ENCODE assay signal across 21 mouse cellular contexts in the genomic region with DNA sequence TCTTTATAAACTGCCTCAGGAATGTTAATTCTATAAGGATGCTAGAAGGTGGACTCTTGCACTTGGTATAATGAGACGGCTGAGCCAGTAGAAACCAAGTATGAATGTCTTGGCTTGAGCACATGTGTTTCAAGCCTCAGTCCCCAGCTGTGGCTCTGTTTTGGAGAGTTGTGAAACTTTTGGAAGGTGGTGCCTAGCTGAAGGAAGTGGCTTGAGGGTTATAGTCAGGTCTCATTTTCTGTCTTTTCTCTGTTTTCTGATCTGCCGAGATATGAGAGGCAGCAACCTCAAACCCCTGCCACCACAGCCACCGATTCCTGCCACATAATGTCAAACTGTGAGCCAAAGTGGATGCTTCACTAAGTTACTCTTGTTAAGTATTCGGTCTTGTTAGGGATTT. TPM values are rescaled to one million over a fixed set of nuclear protein-coding genes. Genes with fewer than 3 reads are reported as not detected.
A peak's percentile ranks its signal among the peaks of the same experiment; 100 is the strongest.
DNase-seq lines count a peak whose midpoint lies in the region; ATAC-seq lines count a peak whose summit lies in the region.
"Had no signal": no experiment of that assay in that cellular context is flagged by ENCODE, and none has a peak within 500 bp of the region (broad histone marks: within the 10 kb centered on the region; RNA-seq: fewer than 3 reads in every experiment).

No protein-coding gene starts in this region.

- peak; percentile 13 for DNase-seq in thymus, postnatal 14 days
- DNase-seq in thymus, postnatal 10 days (ENCODE audit: low spot score in 2 of 2) = no peak
- DNase-seq in midbrain, embryonic 11.5 days (ENCODE audit: low spot score, missing footprints) = no peak
- no peak for DNase-seq in natural killer cell, adult 2 months (ENCODE audit: low spot score in 2 of 2)
- DNase-seq: adrenal gland, postnatal 25 days; B cell, adult 2 months; cerebellum, adult 18-20 months; cerebellum, adult 9-11 months; cerebellum, postnatal 36 days; heart, postnatal 36 days had no signal

- H3K4me3 ChIP-seq in midbrain, embryonic 11.5 days (ENCODE audit: low read depth, low read length) = no peak overlapping the region
- H3K4me3 ChIP-seq: embryonic facial prominence, embryonic 10.5 days; forebrain, embryonic 10.5 days; heart, embryonic 13.5 days; hindbrain, embryonic 12.5 days had no signal

- H3K9me3 ChIP-seq in midbrain, embryonic 11.5 days (ENCODE audit: control insufficient read depth, low read length) = no peaks in the 10 kb centered on the region
- H3K9me3 ChIP-seq: embryonic facial prominence, embryonic 10.5 days; forebrain, embryonic 10.5 days; heart, embryonic 13.5 days; hindbrain, embryonic 12.5 days had no signal

- no peak overlapping the region for H3K4me2 ChIP-seq in midbrain, embryonic 11.5 days
- H3K4me2 ChIP-seq: heart, embryonic 13.5 days; hindbrain, embryonic 12.5 days had no signal

- H3K36me3 ChIP-seq in midbrain, embryonic 11.5 days (ENCODE audit: control insufficient read depth, insufficient read depth, low read length) = no peaks in the 10 kb centered on the region
- H3K36me3 ChIP-seq: heart, embryonic 13.5 days; hindbrain, embryonic 12.5 days had no signal

- H3K9ac ChIP-seq in midbrain, embryonic 11.5 days (ENCODE audit: low read length) = no peak overlapping the region
- H3K9ac ChIP-seq: heart, embryonic 13.5 days; hindbrain, embryonic 12.5 days had no signal

- WGBS in midbrain, embryonic 11.5 days = 96% methylated on average over 4 of the region's 4 CpGs

- ATAC-seq in common myeloid progenitor, adult 5-6 weeks (replicated peaks; ENCODE audit: low read depth, poor library complexity, severe bottlenecking) = peak; percentile 83
- ATAC-seq in megakaryocyte progenitor cell, adult 5-6 weeks (replicated peaks; ENCODE audit: poor library complexity) = peak; percentile 79
- no peak for ATAC-seq in midbrain, embryonic 11.5 days (ENCODE audit: low FRiP score)
- ATAC-seq in erythroid progenitor cell, adult 5-6 weeks (replicated peaks; ENCODE audit: low FRiP score, poor library complexity, severe bottlenecking) = no peak
- ATAC-seq: activated CD4-positive, CD25-positive, alpha-beta regulatory T cell, adult 4 months; forebrain, embryonic 14.5 days; hindbrain, embryonic 16.5 days; inflammation-experienced regulatory T-cells, adult 6 months had no signal

- peaks cover 5% of the 10 kb centered on the region for H3K4me1 ChIP-seq in midbrain, embryonic 11.5 days (ENCODE audit: control insufficient read depth, insufficient read depth, low read length)

- no peaks in the 10 kb centered on the region; the same call in 1 of the 2 replicates for H3K27me3 ChIP-seq in midbrain, embryonic 11.5 days (ENCODE audit: control insufficient read depth, insufficient read depth, low read length)
- H3K27me3 ChIP-seq: heart, embryonic 13.5 days had no signal

- no peak overlapping the region for H3K27ac ChIP-seq in midbrain, embryonic 11.5 days (ENCODE audit: low read depth, low read length)
- H3K27ac ChIP-seq: embryonic facial prominence, embryonic 10.5 days; forebrain, embryonic 10.5 days; heart, embryonic 13.5 days; hindbrain, embryonic 12.5 days had no signal

RNA-seq across cellular contexts. Expression of a gene that starts 5.7 kb away (rescaled TPM):
- 2.9 and 8.8 TPM in 2 replicates for total RNA-seq in common myeloid progenitor, adult 5-6 weeks (2017)
- total RNA-seq in megakaryocyte progenitor cell, adult 5-6 weeks (2015) = 3.9 and 4.2 TPM in 2 replicates
- total RNA-seq in megakaryocyte progenitor cell, adult 5-6 weeks (2017) = 0.29 and 3.0 TPM in 2 replicates
- polyA plus RNA-seq in midbrain, embryonic 11.5 days (2014; fragmentation: Nextera tagmentation; extraction: Ambion mirVana) = 15.6 and 16.2 TPM in 2 replicates
- 15.5 and 37.7 TPM in 2 replicates for total RNA-seq in erythroid progenitor cell, adult 5-6 weeks (2015; ENCODE audit: low replicate concordance)
- 0.98 and 2.4 TPM in 2 replicates for total RNA-seq in erythroid progenitor cell, adult 5-6 weeks (2017; ENCODE audit: low replicate concordance)

Comparison
In these comparisons a context has a peak if more than half of its experiments do, and no peak if none do; other contexts are left out.
1. ATAC-seq: peak in common myeloid progenitor, adult 5-6 weeks (single experiment) and megakaryocyte progenitor cell, adult 5-6 weeks (single experiment); none in midbrain, embryonic 11.5 days (single experiment) and erythroid progenitor cell, adult 5-6 weeks (single experiment).